Mouse (Mus musculus) layer of hippocampus, postnatal 14 days (tissue): ENCODE measurements around the gene Bscl2. TPM values are rescaled to one million over a fixed set of nuclear protein-coding genes. Genes with fewer than 3 reads are reported as not detected.
"Not testable (repeated sequence)": the region's sequence is repeated elsewhere in the genome, so short reads cannot be mapped to it uniquely, and the experiment has no call there.

Experiments used
- DNase-seq, 2 experiments: peaks; one replicate each; pipeline ENCODE4 v3.0.0; 2021 to 2022; ENCODE audit warnings: low spot score in 2 of 2, mixed read lengths in 1 of 2
- total RNA-seq, 2 experiments: library from RNA; stranded (reverse); gene quantifications; 2 replicates each; pipeline ENCODE4 v1.2.3; 2021

The Bscl2 gene
- total RNA-seq, 2 experiments from 2014 or later = 96.2 to 107 TPM

GRCm38 (mm10) chr19:8870838-8871237 lies 33.6 kb downstream of the Bscl2 start:
- no peak for DNase-seq

DNA sequence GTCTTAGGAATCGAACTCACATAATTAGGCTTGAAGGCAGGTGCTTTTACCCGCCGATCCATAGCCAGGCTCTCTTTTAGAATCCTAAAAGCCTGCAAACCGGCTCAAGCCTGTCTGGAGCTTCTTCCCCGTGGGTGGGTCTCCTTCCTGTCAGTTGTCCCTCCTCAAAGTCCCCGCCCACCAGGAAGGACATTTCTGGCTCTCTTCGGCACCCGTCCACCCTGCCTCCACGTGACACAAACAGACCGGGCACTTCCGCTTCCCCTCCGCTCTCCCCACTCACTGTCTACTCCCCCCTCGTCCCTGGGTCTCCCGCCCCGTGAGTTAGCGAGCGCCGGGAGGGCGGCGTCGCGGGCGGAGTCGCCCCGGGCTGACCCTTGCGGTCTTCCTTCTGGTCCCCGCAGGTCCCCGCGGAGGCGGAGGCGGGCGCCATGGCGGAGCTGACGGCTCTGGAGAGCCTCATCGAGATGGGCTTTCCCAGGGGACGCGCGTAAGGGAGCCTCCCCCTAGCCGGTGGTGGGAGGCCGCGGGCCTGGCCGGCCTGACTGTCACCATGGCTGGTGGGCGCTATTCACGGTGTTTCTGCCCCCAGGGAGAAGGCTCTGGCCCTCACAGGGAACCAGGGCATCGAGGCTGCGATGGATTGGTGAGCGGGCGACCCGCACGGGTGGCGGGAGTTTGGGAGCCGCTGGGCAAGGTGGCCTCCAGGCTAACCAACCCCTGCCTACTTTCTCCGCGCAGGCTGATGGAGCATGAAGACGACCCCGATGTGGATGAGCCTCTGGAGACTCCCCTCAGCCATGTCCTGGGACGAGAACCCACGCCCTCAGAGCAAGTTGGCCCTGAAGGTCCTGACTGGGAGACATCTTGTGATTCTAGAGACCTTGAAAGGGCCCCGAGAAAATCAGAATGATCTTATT lies 34.3 kb downstream of the Bscl2 start, which contains the start of gene Ubxn1:
TSS of gene Ubxn1 (plus strand) at position 230 of the 920 bp plus-strand sequence.
- peak; percentile 96 to 98 for DNase-seq

DNA sequence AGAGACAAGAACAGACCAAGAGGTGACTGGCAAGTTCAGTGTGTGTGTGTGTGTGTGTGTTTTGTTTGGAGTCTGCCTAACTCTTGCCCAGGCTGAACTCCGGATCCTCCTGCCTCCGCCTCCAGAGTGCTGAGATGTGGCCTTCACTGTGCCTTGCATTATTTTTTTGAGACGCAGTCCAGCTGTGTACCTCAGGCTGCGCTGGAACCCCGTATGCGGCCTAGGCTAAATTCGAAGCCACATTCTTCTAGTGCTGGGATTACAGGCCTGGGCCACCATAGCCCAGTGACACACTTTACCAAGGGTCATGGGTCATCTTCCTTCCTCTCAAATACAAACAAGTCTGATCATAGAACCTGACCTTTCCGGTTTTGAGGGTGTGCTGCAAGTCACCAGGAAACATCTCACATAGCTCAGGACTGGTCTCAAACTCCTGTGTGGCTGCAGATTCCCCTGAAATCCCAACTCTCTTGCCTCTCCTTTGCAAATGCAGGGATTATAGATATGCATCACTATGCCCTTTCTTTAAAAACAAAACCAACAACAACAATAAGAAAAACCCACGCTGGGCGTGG lies 35.1 kb downstream of the Bscl2 start:
- DNase-seq = no peak

- DNase-seq = no peak
Observed at GRCm38 (mm10) chr19:8875031-8875430, 37.8 kb downstream of the Bscl2 start.

GRCm38 (mm10) chr19:8880311-8881033 lies 43.2 kb downstream of the Bscl2 start, which contains the start of gene Uqcc3:
Gene Uqcc3, minus strand, starts transcription at chr19:8880923.
- DNase-seq = peak; percentile 82 to 91

GRCm38 (mm10) chr19:8881034-8881392 lies 43.7 kb downstream of the Bscl2 start:
- no peak for DNase-seq

DNA sequence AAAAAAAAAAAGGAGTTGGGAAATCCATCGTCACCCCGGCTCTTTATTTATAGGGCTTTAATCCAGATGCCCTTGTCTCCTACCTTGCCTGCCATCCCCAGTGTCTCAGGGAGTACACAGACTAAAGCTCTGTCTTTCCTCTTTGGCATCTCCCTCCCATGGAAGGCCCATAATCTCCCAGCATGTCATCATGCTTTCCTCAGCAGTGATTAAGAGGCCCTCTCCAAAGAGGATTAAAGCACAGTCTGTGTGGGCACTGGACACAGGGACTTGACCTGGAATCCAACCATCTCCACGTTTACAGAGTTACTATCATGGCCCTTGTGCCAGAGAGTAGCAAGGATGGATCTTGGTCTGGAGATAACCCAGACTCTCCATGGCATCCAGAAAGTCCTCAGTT lies 46.3 kb downstream of the Bscl2 start, which contains the start of the genes Lbhd1 and Gm49403:
TSS of gene Lbhd1 (plus strand) at position 117 of the 400 bp plus-strand sequence.
TSS of gene Gm49403 (plus strand) at position 315 of the 400 bp plus-strand sequence.
- no peak for DNase-seq

DNA sequence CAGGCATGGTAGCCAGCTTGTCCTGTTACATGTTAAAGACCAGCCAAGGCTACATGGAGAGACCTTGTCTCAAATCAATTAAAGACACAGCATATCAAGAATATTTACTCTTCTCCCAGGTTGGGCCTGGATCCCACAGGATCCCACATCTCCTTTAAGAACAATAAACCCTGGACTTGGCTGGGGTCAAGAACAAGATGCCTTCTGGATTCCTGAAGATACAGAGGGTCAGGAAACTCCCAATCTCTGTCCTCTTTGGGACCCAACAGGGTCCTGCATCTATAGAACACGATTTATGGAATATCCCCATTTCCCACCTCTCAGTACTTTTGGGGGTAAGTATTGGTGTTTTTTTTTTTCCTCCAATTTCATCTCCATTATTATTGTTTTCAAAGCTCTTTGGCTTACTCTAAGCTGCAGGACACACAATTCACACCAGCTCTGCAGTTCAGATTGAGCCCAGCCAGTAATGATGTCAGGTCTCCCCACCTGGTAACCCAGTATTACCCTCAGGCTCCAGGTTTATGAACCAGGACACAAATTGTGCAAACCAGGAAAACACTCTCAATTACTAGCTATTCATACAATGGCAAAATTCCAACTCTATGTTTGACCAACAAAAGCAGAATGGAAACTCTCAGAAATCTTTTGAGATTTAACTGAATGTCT lies 49.8 kb downstream of the Bscl2 start:
- DNase-seq = no peak

DNA sequence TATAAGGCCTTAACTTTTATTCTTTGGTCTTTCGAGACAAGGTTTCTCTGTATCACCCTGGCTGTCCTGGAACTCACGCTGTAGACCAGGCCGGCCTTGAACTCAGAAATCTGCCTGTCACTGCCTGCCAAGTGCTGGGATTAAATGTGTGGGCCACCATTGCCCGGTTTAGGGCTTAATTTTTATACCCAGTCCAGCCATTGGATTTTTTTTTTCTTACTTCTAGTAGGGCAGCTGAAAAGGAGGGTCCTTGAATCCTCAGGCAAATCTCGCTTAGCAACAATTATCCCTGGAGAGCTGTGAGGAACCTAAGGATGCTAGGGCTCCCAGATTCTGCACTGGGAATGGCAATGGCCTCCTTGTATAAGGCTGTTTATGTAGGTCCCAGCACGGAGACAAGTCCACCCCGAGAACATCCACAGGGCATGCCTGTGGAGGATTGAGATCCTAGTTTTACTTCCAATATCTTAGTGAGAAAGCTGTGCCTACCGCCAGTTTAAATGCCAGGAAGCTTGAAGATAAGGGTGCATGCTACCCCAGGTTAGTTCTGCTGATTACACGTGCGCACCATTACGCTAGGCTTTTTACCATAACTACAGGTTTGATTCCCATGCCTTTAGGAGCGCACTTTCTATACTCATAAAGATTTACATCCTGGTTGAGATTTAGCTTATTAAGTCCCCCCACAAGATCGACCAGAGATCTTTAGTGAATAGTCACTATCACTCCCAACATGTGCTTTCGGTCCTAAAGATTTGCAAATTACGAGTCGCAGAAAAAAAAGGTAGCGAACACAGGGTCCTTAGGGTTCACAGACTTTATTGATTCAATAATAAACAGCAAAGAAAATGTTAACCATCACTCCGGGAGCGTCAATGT lies 50.6 kb downstream of the Bscl2 start:
- no peak for DNase-seq

DNA sequence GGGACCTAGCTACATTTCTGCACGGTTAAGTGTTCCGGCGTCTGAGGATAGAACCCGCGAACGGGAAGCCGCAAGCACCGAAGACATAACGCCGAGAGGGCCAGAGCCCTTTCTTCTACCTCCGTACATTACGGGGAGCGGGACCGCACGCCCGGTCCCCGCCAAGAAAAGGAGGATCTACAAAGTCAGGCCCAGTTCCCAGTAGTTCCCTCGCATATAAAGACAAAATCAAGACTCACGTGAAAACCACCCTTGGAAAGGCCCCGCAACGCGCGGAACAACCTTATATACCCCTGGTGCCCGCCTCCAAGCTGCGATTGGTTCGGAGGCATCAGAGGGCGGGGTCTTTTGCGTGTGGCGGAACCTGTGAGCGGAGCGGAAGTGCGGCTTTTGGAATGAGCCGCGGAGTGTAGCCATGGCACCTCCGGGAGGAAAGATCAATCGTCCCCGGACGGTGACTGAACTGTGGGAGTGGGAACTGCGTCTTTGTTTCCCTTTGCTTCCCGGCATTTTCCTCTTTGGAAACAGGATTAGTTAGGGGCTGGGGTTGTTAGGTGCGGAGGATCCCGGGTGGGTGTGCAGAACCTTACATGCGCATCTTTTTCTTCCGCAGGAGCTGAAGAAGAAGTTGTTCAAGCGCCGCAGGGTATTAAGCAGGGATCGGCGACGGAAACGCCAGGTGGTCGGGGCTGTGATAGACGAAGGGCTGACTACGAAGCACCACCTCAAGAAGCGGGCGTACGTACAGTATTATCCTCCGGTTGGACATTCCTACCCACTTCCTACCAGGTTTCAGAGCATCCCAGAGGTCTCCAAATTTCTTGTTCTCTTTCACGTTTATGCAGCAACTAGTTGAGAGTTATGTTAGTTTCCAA lies 51.5 kb downstream of the Bscl2 start, which contains the start of the genes 1810009A15Rik and Gm49416:
TSS of gene 1810009A15Rik (plus strand) at position 343 of the 875 bp plus-strand sequence.
TSS of gene Gm49416 (plus strand) at position 416 of the 875 bp plus-strand sequence.
- DNase-seq = peak; percentile 91 to 96

- DNase-seq = peak; percentile 85 to 90
Observed at GRCm38 (mm10) chr19:8892829-8893766, 55.8 kb downstream of the Bscl2 start, which contains the start of gene Ints5. Gene Ints5, plus strand, starts transcription at chr19:8893005.

DNA sequence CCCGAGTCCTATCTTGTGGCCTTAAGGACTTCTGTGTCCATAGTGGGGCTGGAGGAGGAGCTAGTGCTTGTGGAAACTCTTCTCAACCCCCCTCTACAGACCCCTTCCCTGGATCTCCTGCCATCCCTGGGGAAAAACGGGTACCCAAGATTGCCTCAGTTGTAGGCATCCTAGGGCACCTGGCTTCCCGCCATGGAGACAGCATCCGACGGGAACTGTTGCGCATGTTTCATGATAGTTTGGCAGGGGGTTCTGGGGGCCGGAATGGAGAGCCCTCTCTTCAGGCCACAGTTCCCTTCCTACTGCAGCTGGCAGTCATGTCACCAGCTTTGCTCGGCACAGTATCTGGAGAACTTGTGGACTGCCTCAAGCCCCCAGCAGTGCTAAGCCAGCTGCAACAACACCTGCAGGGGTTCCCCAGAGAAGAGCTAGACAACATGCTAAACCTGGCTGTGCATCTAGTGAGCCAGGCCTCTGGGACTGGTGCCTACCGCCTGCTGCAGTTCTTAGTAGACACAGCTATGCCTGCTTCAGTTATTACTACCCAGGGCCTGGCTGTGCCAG lies 58.2 kb downstream of the Bscl2 start:
- no peak for DNase-seq

DNA sequence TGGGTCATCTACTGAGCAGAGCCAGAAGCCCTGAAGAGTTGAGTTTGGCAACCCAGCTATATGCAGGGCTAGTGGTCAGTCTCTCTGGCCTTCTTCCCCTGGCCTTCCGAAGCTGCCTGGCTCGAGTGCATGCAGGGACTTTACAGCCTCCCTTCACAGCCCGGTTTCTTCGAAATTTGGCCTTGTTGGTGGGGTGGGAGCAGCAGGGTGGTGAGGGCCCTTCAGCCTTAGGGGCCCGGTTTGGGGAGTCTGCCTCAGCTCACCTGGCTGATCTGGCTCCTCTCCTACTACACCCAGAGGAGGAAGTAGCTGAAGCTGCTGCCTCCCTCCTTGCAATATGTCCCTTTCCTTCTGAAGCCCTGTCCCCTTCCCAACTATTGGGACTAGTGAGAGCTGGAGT lies 59.0 kb downstream of the Bscl2 start:
- not testable (repeated sequence) for DNase-seq

DNA sequence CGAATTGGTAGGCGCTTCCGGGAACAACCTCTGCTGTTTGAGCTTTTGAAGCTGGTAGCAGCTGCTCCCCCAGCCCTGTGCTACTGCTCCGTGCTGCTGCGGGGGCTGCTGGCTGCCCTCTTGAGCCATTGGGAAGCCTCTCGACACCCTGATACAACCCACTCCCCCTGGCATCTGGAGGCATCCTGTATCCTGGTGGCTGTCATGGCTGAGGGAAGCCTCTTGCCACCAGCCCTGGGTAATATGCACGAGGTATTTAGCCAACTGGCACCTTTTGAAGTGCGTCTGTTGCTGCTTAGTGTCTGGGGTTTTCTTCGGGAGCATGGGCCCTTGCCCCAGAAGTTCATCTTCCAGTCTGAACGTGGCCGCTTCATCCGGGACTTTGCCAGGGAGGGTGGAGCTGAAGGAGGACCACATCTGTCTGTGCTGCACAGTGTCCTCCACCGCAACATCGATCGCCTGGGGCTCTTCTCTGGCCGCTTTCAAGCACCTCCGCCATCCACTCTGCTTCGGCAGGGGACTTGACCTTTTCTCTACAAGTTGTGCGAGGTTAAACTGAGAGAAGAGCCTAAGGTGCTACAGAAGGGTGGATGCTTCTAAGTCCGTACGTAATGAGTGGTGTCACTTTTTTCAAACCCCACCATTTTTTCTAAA lies 60.1 kb downstream of the Bscl2 start:
- DNase-seq = peak in 1 of 2 experiments; percentile 48

DNA sequence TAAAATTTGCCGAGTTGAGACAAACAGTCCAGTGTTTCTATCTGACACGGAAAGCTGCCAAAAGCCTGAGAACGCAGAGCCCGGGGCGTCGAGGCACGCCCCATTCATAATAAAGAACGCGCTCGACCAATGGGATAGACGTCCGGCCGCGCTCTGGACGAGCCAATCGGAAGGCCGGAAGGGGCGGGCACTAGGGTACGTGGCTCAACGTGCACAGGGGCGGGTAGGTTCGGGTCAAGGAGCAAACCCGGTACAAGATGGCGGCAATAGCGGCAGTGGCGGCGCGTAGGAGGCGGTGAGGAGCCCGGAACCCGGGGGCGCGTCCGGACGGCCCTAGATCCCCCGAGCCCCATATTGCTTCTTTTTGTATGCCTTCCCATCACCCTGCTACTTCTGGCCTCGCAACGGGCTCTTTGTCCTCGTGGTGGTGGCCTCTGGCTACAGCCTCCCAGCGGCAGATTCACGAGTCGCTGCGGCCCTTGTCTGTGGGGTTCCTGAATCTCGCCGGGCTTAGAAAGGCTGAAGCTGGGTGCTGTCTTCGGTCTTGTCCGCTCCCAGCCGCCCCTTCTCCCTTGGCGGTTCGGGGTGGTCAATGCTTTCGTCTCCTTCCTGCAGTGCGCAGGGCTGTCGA lies 60.7 kb downstream of the Bscl2 start, which contains the start of gene Ganab:
TSS of gene Ganab (plus strand) at position 207 of the 631 bp plus-strand sequence.
- peak; percentile 93 to 97 for DNase-seq
